Mouse (Mus musculus): ENCODE measurements around the gene Mrgpra6.

The Mrgpra6 gene

DNA sequence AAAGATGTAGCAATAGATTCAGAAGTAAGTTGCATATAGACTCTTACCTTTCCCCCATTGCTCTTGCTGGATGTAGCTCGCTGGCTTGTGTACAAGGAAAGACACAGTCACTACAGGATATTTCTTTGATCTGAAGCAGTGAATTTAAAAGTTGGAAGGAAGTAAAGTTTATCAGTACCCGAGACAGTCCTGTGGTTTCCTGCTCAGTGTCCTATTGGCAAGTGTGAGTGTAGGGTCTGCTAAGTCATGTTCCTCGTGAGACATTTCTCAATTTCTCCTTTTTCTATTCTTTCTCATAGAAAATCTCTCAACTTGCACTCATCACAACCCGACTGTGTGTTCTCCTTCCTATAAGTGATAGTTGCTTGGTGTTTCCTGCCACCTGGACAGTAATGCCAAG, at the start of gene Mrgpra6:
Gene Mrgpra6 (minus strand): TSS at position 91 of the 400 bp plus-strand sequence.
- in situ Hi-C loops (cut with MboI; ENCODE audit: unreplicated experiment in 2 of 2), result no loop called here

- in situ Hi-C loops (cut with MboI; ENCODE audit: unreplicated experiment in 2 of 2), result no loop called here
Observed at GRCm38 (mm10) chr7:47252770-47253169, 48.0 kb upstream of the Mrgpra6 start, which contains the start of gene Mrgpra9. Gene Mrgpra9 (minus strand): TSS chr7:47252848.

GRCm38 (mm10) chr7:47244658-47245057, 39.9 kb upstream of the Mrgpra6 start:
- in situ Hi-C loops (cut with MboI; ENCODE audit: unreplicated experiment in 2 of 2), result no loop called here

- in situ Hi-C loops (cut with MboI; ENCODE audit: unreplicated experiment in 2 of 2), result no loop called here
Observed at GRCm38 (mm10) chr7:47195271-47195670, 9.4 kb downstream of the Mrgpra6 start.

DNA sequence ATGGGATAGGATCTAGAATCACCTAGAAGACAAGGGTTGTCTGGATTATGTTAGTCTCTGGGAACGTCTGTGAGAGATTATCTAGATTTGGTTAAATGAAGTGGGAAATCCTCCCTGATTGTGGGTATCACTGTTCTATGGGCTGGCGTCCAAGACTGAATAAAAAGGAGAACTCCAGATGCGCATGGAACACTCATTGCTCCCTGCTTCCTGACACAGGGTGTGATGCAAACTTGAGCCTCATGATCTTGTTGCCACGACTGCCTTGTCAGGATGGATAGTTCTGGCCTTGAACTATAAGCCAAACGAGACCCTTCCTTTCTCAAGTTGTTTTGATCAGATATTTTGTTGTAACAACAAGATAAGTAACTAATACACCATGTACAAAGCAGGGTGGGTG, 33.9 kb downstream of the Mrgpra6 start:
- in situ Hi-C loops (cut with MboI; ENCODE audit: unreplicated experiment in 2 of 2), result loop anchor here in 1 of 2 experiments (25.0 kb wide), 1 partner anchor 1084 kb away; no protein-coding TSS in a partner anchor

DNA sequence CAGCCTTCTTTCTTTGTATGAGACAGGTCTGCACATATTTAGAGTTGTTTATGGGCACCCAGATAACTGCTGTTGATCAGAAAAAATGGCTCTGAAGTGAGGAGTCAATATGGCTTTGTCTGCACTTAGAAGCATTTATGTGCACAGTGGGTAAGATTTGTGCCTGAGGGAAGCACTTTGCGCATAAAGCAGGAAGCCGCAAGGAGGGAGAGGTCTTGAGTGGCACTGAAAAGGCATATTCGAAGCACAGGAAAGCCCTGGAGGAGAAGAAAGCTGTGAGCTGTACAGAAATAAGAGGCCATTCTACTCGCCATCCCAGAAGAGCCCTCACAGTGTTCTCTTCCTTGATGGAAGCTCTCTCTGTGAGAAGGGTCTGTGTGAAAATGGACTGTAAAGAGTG, 39.7 kb downstream of the Mrgpra6 start:
- in situ Hi-C loops (cut with MboI; ENCODE audit: unreplicated experiment in 2 of 2), result loop anchor here in 1 of 2 experiments (25.0 kb wide), 1 partner anchor 1078 kb away; no protein-coding TSS in a partner anchor

- in situ Hi-C loops (cut with MboI; ENCODE audit: unreplicated experiment in 2 of 2), result loop anchor here in 1 of 2 experiments (25.0 kb wide), 1 partner anchor 1076 kb away; no protein-coding TSS in a partner anchor
Observed at GRCm38 (mm10) chr7:47163203-47163602, 41.5 kb downstream of the Mrgpra6 start.

- in situ Hi-C loops (cut with MboI; ENCODE audit: unreplicated experiment in 2 of 2), result loop anchor here in 1 of 2 experiments (25.0 kb wide), 1 partner anchor 1071 kb away; no protein-coding TSS in a partner anchor
Observed at GRCm38 (mm10) chr7:47158451-47158850, 46.3 kb downstream of the Mrgpra6 start.

- in situ Hi-C loops (cut with MboI; ENCODE audit: unreplicated experiment in 2 of 2), result loop anchor here in 1 of 2 experiments (25.0 kb wide), 1 partner anchor 1070 kb away; no protein-coding TSS in a partner anchor
Observed at GRCm38 (mm10) chr7:47157743-47158142, 47.0 kb downstream of the Mrgpra6 start.

GRCm38 (mm10) chr7:47155849-47156248, 48.9 kb downstream of the Mrgpra6 start:
- in situ Hi-C loops (cut with MboI; ENCODE audit: unreplicated experiment in 2 of 2), result loop anchor here in 1 of 2 experiments (25.0 kb wide), 1 partner anchor 1069 kb away; no protein-coding TSS in a partner anchor

- in situ Hi-C loops (cut with MboI; ENCODE audit: unreplicated experiment in 2 of 2), result loop anchor here in 1 of 2 experiments (25.0 kb wide), 1 partner anchor 1068 kb away; no protein-coding TSS in a partner anchor
Observed at GRCm38 (mm10) chr7:47155396-47155795, 49.3 kb downstream of the Mrgpra6 start.

DNA sequence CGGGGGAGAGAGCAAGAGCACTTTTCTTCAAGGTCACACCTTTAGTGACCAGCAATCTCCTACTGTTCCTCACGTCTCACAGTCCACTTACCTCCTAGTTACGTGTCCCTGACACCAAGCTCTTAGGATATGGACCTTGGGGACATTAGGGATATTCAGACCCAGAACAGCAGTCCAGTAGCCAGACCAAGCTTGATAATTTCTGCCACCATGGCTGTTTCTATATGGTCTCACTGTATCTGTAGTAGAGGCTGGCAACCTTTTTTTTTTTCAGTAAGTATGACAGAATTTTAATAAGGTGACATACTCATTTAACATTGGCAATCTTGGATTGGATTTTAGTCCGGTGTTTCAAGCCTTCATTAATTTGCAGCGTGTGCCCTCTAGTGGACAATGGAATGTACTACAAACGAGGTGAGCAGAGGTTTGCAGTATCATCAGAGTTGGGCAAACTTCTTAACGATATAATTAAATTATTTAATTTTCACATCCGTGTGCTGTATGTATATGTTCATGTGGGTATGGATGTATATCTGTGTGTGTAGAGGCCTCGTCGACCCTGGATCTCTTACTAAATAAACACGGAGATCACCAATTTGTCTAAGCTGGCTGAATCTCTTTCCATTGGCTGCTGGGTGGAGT, 54.2 kb downstream of the Mrgpra6 start:
- in situ Hi-C loops (cut with MboI; ENCODE audit: unreplicated experiment in 2 of 2), result loop anchor here (5.0 to 25.0 kb wide), 2 partner anchors 188 to 1063 kb away; no protein-coding TSS in a partner anchor

DNA sequence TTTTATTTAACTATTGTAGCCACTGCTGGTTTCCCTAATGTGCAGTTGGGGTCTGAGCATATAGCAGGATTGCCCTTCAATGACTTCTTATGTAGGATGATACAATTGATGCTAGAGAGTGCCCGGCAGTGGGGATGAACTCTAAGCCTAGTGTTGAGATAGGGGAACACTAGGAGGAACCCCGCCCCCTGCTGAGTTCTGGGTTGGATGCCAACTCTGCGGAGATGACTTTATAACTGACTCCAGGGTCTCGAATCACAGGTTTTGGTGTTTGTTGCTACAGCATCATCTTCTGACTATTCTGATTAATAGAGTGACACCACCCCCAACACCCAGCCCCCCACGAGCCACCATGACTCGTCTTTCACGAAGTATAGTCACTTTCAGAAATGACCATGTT, 56.4 kb downstream of the Mrgpra6 start:
- in situ Hi-C loops (cut with MboI; ENCODE audit: unreplicated experiment in 2 of 2), result loop anchor here (5.0 kb wide), 2 partner anchors 66 to 126 kb away; no protein-coding TSS in a partner anchor

DNA sequence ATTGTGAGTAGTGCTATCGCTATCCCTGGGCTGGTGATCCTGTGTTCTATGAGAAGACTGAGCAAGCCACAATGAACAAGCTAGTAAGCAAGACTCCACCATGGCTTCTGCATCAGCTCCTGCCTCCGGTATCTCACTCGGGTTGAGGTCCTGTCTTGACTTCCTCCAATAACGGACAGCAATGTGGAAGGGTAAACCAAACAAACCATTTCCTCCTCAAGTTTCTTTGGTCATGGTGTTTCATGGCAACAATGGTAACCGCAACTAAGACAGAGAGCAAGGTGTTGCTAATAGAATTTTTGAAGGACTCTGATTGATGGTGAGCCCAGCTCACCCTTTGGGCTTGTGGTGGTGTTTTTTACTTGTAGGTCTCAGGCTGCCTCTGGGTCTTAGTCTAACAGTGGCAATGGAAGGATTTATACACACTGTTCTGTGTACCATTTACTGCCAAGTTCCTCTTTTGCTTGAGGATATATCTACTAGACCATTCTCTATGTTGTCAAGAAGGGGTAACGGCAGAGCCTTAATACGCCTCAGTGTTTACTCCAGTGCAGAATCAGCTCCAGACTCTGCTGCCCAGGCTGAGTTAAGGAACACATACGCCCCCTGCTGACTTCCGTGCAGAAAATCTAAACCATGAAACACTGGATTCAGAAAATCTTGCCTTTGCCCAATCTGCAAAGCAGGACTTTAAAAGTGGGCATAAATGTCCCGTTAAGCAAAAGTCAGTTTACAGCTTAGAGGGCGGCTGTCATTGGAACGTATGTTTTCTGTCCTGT, 58.5 kb downstream of the Mrgpra6 start:
- in situ Hi-C loops (cut with MboI; ENCODE audit: unreplicated experiment in 2 of 2), result loop anchor here (5.0 kb wide), 2 partner anchors 64 to 124 kb away; no protein-coding TSS in a partner anchor

- in situ Hi-C loops (cut with MboI; ENCODE audit: unreplicated experiment in 2 of 2), result no loop called here
Observed at GRCm38 (mm10) chr7:47144299-47144698, 60.4 kb downstream of the Mrgpra6 start.

DNA sequence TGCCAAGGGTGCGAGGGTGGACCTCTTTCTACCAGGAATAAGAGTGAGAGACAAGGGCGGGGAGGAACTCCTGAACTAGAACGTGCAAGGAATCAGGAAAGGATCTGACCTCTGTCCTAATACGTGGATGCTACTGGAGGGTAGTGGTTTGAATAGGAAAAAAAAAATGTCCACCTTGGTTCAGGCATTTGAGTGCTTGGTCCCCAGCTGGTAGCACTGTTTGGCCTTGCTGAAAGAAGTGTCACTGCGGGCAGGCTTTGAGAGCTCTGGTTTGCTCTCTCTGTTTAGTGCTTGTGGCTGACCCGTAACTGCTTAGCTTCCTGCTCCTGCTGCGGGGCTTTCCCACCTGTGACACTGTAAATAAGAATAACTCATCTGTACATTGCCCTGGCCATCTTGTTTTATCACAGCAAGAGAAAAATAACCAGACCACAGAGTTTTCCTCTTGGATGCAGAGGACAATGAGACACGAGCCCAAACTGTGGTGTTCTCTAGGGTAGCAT, 64.8 kb downstream of the Mrgpra6 start:
- in situ Hi-C loops (cut with MboI; ENCODE audit: unreplicated experiment in 2 of 2), result no loop called here
